Mouse (Mus musculus): ENCODE measurements around the gene Epha4.
A peak's percentile ranks its signal among the peaks of the same experiment; 100 is the strongest.

Gene Epha4

GRCm38 (mm10) chr1:77401465-77401864 is 113.4 kb downstream of the Epha4 start:
- DNase-seq: no peak

GRCm38 (mm10) chr1:77391590-77391989 is 123.3 kb downstream of the Epha4 start:
- no peak for DNase-seq

GRCm38 (mm10) chr1:77389069-77389468 is 125.8 kb downstream of the Epha4 start:
- DNase-seq: no peak

GRCm38 (mm10) chr1:77388556-77388955 is 126.3 kb downstream of the Epha4 start:
- no peak for DNase-seq

- no peak for DNase-seq
Observed at GRCm38 (mm10) chr1:77385613-77386012, 129.3 kb downstream of the Epha4 start.

GRCm38 (mm10) chr1:77383466-77383865 is 131.4 kb downstream of the Epha4 start:
- no peak for DNase-seq

- DNase-seq: no peak
Observed at GRCm38 (mm10) chr1:77377550-77377980, 137.3 kb downstream of the Epha4 start.

- no peak for DNase-seq
Observed at GRCm38 (mm10) chr1:77374054-77374453, 140.8 kb downstream of the Epha4 start.

GRCm38 (mm10) chr1:77370921-77371320 is 144.0 kb downstream of the Epha4 start:
- DNase-seq: peak in 1 of 2 experiments; percentile 10

- DNase-seq: no peak
Observed at GRCm38 (mm10) chr1:77369255-77369837, 145.5 kb downstream of the Epha4 start.

- no peak for DNase-seq
Observed at GRCm38 (mm10) chr1:77365850-77366249, 149.0 kb downstream of the Epha4 start.

GRCm38 (mm10) chr1:77364596-77364995 is 150.3 kb downstream of the Epha4 start:
- no peak for DNase-seq

- DNase-seq: no peak
Observed at GRCm38 (mm10) chr1:77363848-77364247, 151.0 kb downstream of the Epha4 start.

- no peak for DNase-seq
Observed at GRCm38 (mm10) chr1:77346459-77346858, 168.4 kb downstream of the Epha4 start.

- DNase-seq: no peak
Observed at GRCm38 (mm10) chr1:77343792-77344191, 171.1 kb downstream of the Epha4 start.

GRCm38 (mm10) chr1:77339701-77340100 is 175.2 kb downstream of the Epha4 start:
- DNase-seq: no peak

GRCm38 (mm10) chr1:77338346-77338745 is 176.5 kb downstream of the Epha4 start:
- no peak for DNase-seq

GRCm38 (mm10) chr1:77336937-77337336 is 178.0 kb downstream of the Epha4 start:
- no peak for DNase-seq

GRCm38 (mm10) chr1:77318597-77319127 is 196.2 kb downstream of the Epha4 start:
- DNase-seq: peak in 1 of 2 experiments; percentile 25
